Mouse (Mus musculus): ENCODE results near the gene Ascc1. TPM values are rescaled to one million over a fixed set of nuclear protein-coding genes. Genes with fewer than 3 reads are reported as not detected.
A peak's percentile ranks its signal among the peaks of the same experiment; 100 is the strongest.

Gene Ascc1
- polyA plus RNA-seq, 1 experiment, result 11.9 TPM

GRCm38 (mm10) chr10:60148087-60148486 is 145.5 kb downstream of the Ascc1 start:
- Histone ChIP-seq H3K4me1 (ENCODE audit: control insufficient read depth, insufficient read depth, insufficient read length) (peaks cover 14% of the 10 kb centered on the region; the same call in 1 of the 2 replicates), H3K4me3 (ENCODE audit: extremely low read depth, insufficient read depth, insufficient read length) (no peak overlapping the region), H3K27me3 (ENCODE audit: control insufficient read depth, insufficient read depth, low read length) (no peaks in the 10 kb centered on the region), H3K27ac (ENCODE audit: insufficient read depth, low read length) (no peak overlapping the region), H3K36me3 (ENCODE audit: control insufficient read depth, insufficient read depth, low read length) (no peaks in the 10 kb centered on the region)
- peak; percentile 70 to 84 for DNase-seq (ENCODE audit: low read depth in 1 of 2, low spot score in 2 of 2)
- 4% methylated on average over 5 of the region's 5 CpGs for WGBS
- TF ChIP-seq POLR2A (IDR thresholded peaks at IDR 0.05; ENCODE audit: low read depth, low read length), result no peak
- peak; percentile 93; the same call in 1 of the 2 replicates for TF ChIP-seq CTCF (IDR thresholded peaks at IDR 0.05; ENCODE audit: extremely low read depth, insufficient read depth, insufficient read length, insufficient replicate concordance)

Other genes starting within 250 kb of the Ascc1 start
- gene Dnajb12, start 123.2 kb upstream of the Ascc1 start, polyA plus RNA-seq (2012; rRNA removed), result 29.9 and 32.4 TPM in 2 replicates
- gene Ddit4, start 51.0 kb upstream of the Ascc1 start, polyA plus RNA-seq (2012; rRNA removed), result 152 and 168 TPM in 2 replicates
- 55.4 and 62.1 TPM in 2 replicates for gene Anapc16, start 330 bp downstream of the Ascc1 start, polyA plus RNA-seq (2012; rRNA removed)
- 2.4 and 2.7 TPM in 2 replicates for gene Spock2, start 103.4 kb downstream of the Ascc1 start, polyA plus RNA-seq (2012; rRNA removed)
- gene Chst3, start 216.5 kb downstream of the Ascc1 start, polyA plus RNA-seq (2012; rRNA removed), result 89.3 and 105 TPM in 2 replicates

Data from spleen, adult 2 months (tissue).